Mouse (Mus musculus) cerebellum, adult 9-11 months (tissue): Measurements from ENCODE around the gene Coq10a.
A peak's percentile ranks its signal among the peaks of the same experiment; 100 is the strongest.
"Not testable (repeated sequence)": the region's sequence is repeated elsewhere in the genome, so short reads cannot be mapped to it uniquely, and the experiment has no call there.

Experiments
- DNase-seq: peaks from one replicate; pipeline ENCODE4 v3.0.0; 2022

Coq10a gene

GRCm38 (mm10) chr10:128340257-128340656 is 28.5 kb downstream of the Coq10a start:
- DNase-seq, result no peak

GRCm38 (mm10) chr10:128338948-128339347 is 29.8 kb downstream of the Coq10a start:
- no peak for DNase-seq

GRCm38 (mm10) chr10:128338415-128338814 is 30.4 kb downstream of the Coq10a start:
- no peak for DNase-seq

- peak; percentile 97 for DNase-seq
Observed at GRCm38 (mm10) chr10:128337306-128338181, 31.3 kb downstream of the Coq10a start, which contains the start of gene Cs. Cs (plus strand) TSS chr10:128337734.

DNA sequence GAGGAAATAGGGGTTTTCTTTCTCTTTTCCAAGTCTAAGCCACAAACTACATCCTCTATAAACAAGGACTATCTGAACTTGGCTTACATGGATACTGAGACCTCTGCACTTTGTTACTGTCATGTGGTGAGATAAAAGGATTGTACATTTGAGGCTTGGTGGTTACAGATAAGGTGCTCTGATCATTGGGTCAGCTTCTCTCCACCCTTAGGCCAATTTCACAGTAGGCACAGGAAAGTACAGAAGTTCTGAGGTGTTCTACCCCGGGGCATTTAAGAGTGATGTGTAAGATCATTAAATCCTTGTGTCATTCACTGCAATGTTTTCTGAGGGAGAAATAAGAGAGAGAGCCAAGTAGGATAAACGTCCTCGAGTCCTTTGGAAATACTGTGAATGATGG is 32.2 kb downstream of the Coq10a start:
- no peak for DNase-seq

- no peak for DNase-seq
Observed at GRCm38 (mm10) chr10:128336195-128336594, 32.6 kb downstream of the Coq10a start.

DNA sequence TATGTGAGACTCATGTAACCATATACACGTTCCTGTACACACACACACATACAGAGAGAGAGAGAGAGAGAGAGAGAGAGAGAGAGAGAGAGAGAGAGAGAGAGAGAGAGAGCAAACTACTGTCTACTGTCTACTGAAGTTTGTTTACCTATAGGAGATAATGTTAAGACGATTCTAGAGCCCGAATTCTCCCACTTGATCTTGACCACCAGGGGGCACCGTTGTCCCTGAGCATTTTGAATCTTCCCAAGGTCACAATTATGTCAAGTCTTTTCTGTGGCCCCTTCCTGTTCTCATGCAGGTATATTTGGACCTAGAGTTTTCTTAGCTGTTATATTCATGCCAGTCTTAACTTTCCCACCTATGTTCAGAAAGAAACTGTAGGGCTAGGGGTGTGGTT is 33.2 kb downstream of the Coq10a start:
- DNase-seq, result peak; percentile 60

- not testable (repeated sequence) for DNase-seq
Observed at GRCm38 (mm10) chr10:128332358-128333249, 36.2 kb downstream of the Coq10a start.

DNA sequence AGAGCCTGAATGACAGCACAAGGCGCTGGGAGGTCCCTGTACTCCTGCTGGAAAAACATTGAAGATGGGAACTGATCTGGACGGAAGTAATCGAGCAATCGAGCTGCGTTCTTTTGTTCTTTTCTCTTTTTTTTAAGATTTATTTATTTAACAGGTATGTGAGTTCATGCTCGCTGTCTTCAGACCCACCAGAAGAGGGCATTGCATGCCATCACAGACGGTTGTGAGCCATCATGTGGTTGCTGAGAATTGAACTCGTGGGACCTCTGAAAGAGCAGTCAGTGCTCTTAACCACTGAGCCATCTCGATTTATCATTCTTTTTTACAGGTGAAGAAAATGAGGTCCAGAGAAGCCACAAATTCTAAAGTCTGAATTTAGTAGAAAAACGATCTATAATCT is 41.2 kb downstream of the Coq10a start:
- no peak for DNase-seq

- no peak for DNase-seq
Observed at GRCm38 (mm10) chr10:128326825-128327224, 42.0 kb downstream of the Coq10a start.

DNA sequence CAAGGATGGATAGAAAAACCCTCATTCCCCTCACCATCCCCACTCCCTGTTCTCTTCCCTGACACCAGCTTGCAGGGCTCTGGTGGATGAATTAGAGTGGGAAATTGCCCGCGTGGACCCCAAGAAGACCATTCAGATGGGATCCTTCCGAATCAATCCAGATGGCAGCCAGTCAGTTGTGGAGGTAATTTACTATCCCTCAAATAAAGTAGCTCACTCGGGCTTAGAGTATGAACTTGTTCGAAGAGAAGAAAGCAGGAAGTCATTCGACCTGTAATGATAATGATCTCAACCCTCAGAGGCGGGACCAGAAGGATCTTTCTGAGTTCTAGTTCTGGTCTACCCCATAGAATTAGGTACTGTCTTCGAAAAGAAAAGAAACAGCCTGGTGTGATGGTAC is 45.3 kb downstream of the Coq10a start:
- no peak for DNase-seq

GRCm38 (mm10) chr10:128322141-128323108 is 46.4 kb downstream of the Coq10a start, which contains the start of gene Cnpy2:
Cnpy2 (plus strand) TSS chr10:128322459.
- DNase-seq, result peak; percentile 82

GRCm38 (mm10) chr10:128321641-128322040 is 47.2 kb downstream of the Coq10a start:
- DNase-seq, result no peak

- no peak for DNase-seq
Observed at GRCm38 (mm10) chr10:128315578-128315977, 53.2 kb downstream of the Coq10a start.
